Mouse (Mus musculus): ENCODE data around the gene Gm49388. TPM values are rescaled to one million over a fixed set of nuclear protein-coding genes. Genes with fewer than 3 reads are reported as not detected.
A peak's percentile ranks its signal among the peaks of the same experiment; 100 is the strongest.

Gm49388 gene
- total RNA-seq, 1 experiment = 1.9 TPM

DNA sequence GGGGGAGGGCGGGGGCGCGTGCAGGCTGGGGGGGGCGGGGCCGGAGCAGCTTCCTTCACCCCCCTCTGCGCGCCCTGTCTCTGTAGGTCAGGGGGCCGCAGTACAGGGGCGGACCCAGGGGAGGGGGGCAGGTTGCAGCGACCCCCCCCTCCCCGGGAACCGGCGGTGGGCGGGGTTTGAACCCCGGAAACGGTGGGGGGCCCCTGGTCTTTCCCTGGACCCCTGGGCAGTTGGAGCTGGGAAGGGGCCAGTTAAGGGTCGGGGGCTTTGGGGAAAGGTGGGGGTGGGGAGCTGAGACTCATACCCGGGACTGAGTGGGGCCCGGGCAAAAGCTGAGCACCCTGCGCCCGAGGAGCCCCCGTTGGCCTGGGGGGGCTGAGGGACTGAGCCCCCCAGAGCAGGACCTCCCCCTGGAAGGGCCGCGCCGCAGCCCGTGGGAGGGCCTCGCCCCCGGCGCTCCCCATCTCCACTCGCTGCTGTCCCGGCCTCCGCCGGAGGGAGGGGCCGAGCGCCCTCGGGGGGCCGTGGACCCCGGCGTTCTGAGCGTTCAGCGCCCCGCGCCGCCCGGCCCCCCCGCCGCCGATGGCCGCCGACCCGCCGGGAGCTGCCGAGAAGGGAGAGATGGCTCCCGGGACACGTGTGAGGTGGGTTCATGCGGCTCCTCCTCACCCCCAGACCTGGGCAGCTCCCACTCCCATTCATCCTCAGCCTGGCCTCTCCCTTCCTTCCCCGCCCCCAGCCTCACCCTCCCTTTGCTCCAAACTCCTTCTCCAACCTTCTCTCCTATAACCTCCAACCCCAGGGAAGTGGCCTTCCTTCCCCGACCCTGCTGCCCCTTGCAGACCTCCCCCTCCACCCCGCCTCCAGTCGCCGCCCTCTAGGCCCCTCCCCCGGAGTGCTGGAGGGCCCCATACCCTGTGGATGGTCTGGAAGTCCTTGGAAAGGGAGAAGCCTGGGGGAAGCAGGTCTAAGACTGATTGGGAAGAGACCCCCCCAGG lies 38.6 kb upstream of the Gm49388 start:
- in situ Hi-C loops (cut with MboI; ENCODE audit: low sequenced_read_pairs in 2 of 2, unreplicated experiment in 2 of 2) = no loop called here
- Histone ChIP-seq H3K36me3 (ENCODE audit: control insufficient read depth, insufficient read depth, low read length, poor library complexity, severe bottlenecking) (peaks cover 36% of the 10 kb centered on the region), H3K27ac (ENCODE audit: insufficient read depth, low read depth, low read length, poor library complexity, severe bottlenecking) (peak overlapping the region; percentile 93), H3K4me1 (ENCODE audit: control insufficient read depth in 2 of 2, insufficient read depth in 2 of 2, low read length in 2 of 2, poor library complexity in 1 of 2) (peaks cover 0 to 22% of the 10 kb centered on the region in 2 experiments; a peak in 2 of 4 replicates), H3K4me3 (ENCODE audit: insufficient read depth in 1 of 2, low read depth in 1 of 2, low read length in 2 of 2, poor library complexity in 1 of 2, severe bottlenecking in 1 of 2) (peak overlapping the region; percentile 73 to 88), H3K9ac (ENCODE audit: insufficient read depth, low read depth, low read length, poor library complexity, severe bottlenecking) (peak overlapping the region; percentile 86), H3K9me3 (ENCODE audit: control insufficient read depth, insufficient read depth, low read depth, low read length) (no peaks in the 10 kb centered on the region)
- peak; percentile 85 for DNase-seq (ENCODE audit: low read depth, low spot score)
- no peak for TF ChIP-seq CHD2 (IDR thresholded peaks at IDR 0.05; ENCODE audit: low read depth, low read length)
- no peak for TF ChIP-seq ZC3H11A (IDR thresholded peaks at IDR 0.05; ENCODE audit: borderline replicate concordance, low read depth, low read length)
- TF ChIP-seq HCFC1 (IDR thresholded peaks at IDR 0.05; ENCODE audit: borderline replicate concordance, insufficient read depth, low read length) = no peak
- no peak for TF ChIP-seq ZNF384 (IDR thresholded peaks at IDR 0.05; ENCODE audit: low read depth, low read length)
- no peak for TF ChIP-seq MAFK (IDR thresholded peaks at IDR 0.05; ENCODE audit: insufficient read depth, low read depth, low read length)

DNA sequence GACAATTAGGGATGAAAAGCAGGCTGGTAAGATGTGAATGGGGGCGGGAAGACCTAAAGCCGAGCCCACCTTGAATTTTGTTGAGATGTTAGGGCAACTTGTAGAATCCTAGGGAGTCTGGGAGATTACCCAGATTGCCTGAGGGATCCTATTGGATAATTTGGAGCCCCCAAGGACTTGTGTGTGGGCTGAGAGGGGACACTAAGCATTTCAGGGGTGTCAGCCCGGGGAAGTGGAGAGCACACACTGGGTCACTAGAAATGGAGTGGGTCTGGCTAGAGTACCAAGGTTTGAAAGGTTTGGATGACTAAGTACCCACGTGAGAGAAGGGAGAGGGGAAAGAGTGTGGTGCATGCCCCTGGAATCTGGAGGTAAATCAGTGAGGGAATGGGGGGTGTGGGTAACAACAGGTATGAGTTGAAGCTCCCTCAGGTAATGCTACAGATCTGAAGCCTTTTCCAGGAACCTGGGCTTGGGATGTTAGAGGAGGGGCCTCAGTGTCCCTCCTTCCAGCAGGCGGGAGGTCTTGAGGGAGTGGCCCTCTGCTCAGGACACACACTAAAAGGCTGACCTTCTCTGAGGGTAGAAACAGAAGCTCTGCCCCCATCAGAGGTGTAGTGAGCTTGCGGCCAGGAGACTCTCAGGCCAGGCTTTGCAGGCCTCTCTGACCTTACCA lies 37.7 kb upstream of the Gm49388 start:
- H3K9me3 ChIP-seq (ENCODE audit: control insufficient read depth, insufficient read depth, low read depth, low read length) = no peaks in the 10 kb centered on the region
- H3K9ac ChIP-seq (ENCODE audit: insufficient read depth, low read depth, low read length, poor library complexity, severe bottlenecking) = peak overlapping the region; percentile 86
- H3K36me3 ChIP-seq (ENCODE audit: control insufficient read depth, insufficient read depth, low read length, poor library complexity, severe bottlenecking) = peaks cover 43% of the 10 kb centered on the region
- DNase-seq (ENCODE audit: low read depth, low spot score) = no peak
- peak overlapping the region; percentile 73 to 88 for H3K4me3 ChIP-seq (ENCODE audit: insufficient read depth in 1 of 2, low read depth in 1 of 2, low read length in 2 of 2, poor library complexity in 1 of 2, severe bottlenecking in 1 of 2)
- TF ChIP-seq ZC3H11A (IDR thresholded peaks at IDR 0.05; ENCODE audit: borderline replicate concordance, low read depth, low read length) (no peak), ZNF384 (IDR thresholded peaks at IDR 0.05; ENCODE audit: low read depth, low read length) (no peak), MAFK (IDR thresholded peaks at IDR 0.05; ENCODE audit: insufficient read depth, low read depth, low read length) (no peak), HCFC1 (IDR thresholded peaks at IDR 0.05; ENCODE audit: borderline replicate concordance, insufficient read depth, low read length) (no peak), CHD2 (IDR thresholded peaks at IDR 0.05; ENCODE audit: low read depth, low read length) (no peak)
- in situ Hi-C loops (cut with MboI; ENCODE audit: low sequenced_read_pairs in 2 of 2, unreplicated experiment in 2 of 2) = no loop called here
- H3K4me1 ChIP-seq (ENCODE audit: control insufficient read depth in 2 of 2, insufficient read depth in 2 of 2, low read length in 2 of 2, poor library complexity in 1 of 2) = peaks cover 2 to 26% of the 10 kb centered on the region in 2 experiments; a peak in 3 of 4 replicates
- H3K27ac ChIP-seq (ENCODE audit: insufficient read depth, low read depth, low read length, poor library complexity, severe bottlenecking) = peak overlapping the region; percentile 93

DNA sequence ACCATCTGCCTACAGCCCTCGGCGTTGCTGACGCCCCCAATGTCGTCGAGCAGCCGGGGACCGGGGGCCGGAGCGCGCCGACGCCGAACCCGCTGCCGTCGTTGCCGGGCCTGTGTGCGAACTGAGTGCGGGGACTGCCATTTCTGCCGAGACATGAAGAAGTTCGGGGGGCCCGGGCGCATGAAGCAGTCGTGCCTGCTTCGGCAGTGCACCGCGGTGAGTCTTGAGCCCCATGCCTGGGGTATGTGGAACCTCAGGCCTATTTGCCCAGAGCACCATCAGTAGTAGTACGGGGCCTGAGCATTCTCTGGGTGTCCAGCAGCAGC lies 37.2 kb upstream of the Gm49388 start:
- Histone ChIP-seq H3K9ac (ENCODE audit: insufficient read depth, low read depth, low read length, poor library complexity, severe bottlenecking) (peak overlapping the region; percentile 86), H3K4me3 (ENCODE audit: insufficient read depth in 1 of 2, low read depth in 1 of 2, low read length in 2 of 2, poor library complexity in 1 of 2, severe bottlenecking in 1 of 2) (peak overlapping the region; percentile 73 to 88), H3K36me3 (ENCODE audit: control insufficient read depth, insufficient read depth, low read length, poor library complexity, severe bottlenecking) (peaks cover 48% of the 10 kb centered on the region), H3K9me3 (ENCODE audit: control insufficient read depth, insufficient read depth, low read depth, low read length) (no peaks in the 10 kb centered on the region), H3K27ac (ENCODE audit: insufficient read depth, low read depth, low read length, poor library complexity, severe bottlenecking) (no peak overlapping the region), H3K4me1 (ENCODE audit: control insufficient read depth in 2 of 2, insufficient read depth in 2 of 2, low read length in 2 of 2, poor library complexity in 1 of 2) (peaks cover 2 to 28% of the 10 kb centered on the region in 2 experiments; a peak in 3 of 4 replicates)
- TF ChIP-seq ZNF384 (IDR thresholded peaks at IDR 0.05; ENCODE audit: low read depth, low read length) = no peak
- no peak for TF ChIP-seq ZC3H11A (IDR thresholded peaks at IDR 0.05; ENCODE audit: borderline replicate concordance, low read depth, low read length)
- no peak for TF ChIP-seq HCFC1 (IDR thresholded peaks at IDR 0.05; ENCODE audit: borderline replicate concordance, insufficient read depth, low read length)
- TF ChIP-seq MAFK (IDR thresholded peaks at IDR 0.05; ENCODE audit: insufficient read depth, low read depth, low read length) = no peak
- no peak for TF ChIP-seq CHD2 (IDR thresholded peaks at IDR 0.05; ENCODE audit: low read depth, low read length)
- in situ Hi-C loops (cut with MboI; ENCODE audit: low sequenced_read_pairs in 2 of 2, unreplicated experiment in 2 of 2) = no loop called here
- DNase-seq (ENCODE audit: low read depth, low spot score) = no peak

DNA sequence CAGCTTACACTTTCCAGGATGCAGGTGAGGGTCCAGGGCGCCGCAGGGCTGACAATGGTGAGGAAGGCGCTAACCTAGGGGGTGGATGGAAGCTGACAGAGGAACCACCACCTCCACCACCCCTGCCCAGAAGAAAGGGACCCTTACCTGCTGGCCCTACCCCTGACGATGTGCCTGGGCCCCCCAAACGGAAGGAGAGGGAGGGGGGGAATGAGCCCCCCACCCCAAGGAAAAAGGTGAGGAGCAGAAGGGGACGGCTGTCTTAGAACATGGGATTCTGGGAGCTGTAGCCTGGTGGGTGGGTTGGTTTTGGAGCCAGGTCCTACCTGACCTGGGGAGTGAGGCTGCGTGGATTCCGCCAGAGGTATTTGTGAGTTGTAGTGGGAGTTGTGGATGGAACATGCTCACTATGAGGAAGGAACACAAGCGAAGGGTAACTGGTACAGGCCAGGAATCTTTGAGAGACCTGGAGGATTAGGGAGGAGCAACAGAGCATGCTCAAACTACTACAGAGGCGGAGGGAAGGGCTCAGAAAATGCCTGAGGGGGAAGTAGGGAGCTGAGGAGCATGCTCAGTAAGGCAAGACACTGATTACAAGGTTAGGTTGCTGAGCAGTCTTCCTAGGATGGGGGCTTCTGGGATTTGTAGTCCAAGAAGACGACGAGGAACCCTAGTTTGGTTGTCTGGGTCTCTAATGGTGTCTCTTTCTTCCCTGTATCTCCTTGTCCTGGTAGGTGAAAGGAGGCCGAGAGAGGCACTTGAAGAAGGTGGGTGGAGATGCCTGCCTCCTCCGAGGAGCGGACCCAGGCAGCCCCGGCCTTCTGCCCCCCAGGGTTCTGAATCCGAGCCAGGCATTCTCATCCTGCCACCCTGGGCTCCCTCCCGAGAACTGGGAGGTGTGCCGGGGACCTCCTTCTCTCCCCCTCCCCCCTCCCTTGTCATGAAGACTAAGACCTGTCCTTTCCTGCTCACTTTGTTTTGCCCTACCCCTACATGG lies 35.0 kb upstream of the Gm49388 start:
- in situ Hi-C loops (cut with MboI; ENCODE audit: low sequenced_read_pairs in 2 of 2, unreplicated experiment in 2 of 2) = no loop called here
- Histone ChIP-seq H3K27ac (ENCODE audit: insufficient read depth, low read depth, low read length, poor library complexity, severe bottlenecking) (0 out of 2 replicates have a peak overlapping the region, but pooled peaks have one; percentile 23), H3K9me3 (ENCODE audit: control insufficient read depth, insufficient read depth, low read depth, low read length) (no peaks in the 10 kb centered on the region), H3K9ac (ENCODE audit: insufficient read depth, low read depth, low read length, poor library complexity, severe bottlenecking) (peak overlapping the region; percentile 35; the same call in 1 of the 2 replicates), H3K36me3 (ENCODE audit: control insufficient read depth, insufficient read depth, low read length, poor library complexity, severe bottlenecking) (peaks cover 65% of the 10 kb centered on the region), H3K4me1 (ENCODE audit: control insufficient read depth in 2 of 2, insufficient read depth in 2 of 2, low read length in 2 of 2, poor library complexity in 1 of 2) (peaks cover 3 to 33% of the 10 kb centered on the region in 2 experiments), H3K4me3 (ENCODE audit: insufficient read depth in 1 of 2, low read depth in 1 of 2, low read length in 2 of 2, poor library complexity in 1 of 2, severe bottlenecking in 1 of 2) (no peak overlapping the region)
- peak; percentile 78 for DNase-seq (ENCODE audit: low read depth, low spot score)
- TF ChIP-seq MAFK (IDR thresholded peaks at IDR 0.05; ENCODE audit: insufficient read depth, low read depth, low read length) = no peak
- TF ChIP-seq CHD2 (IDR thresholded peaks at IDR 0.05; ENCODE audit: low read depth, low read length) = no peak
- no peak for TF ChIP-seq ZNF384 (IDR thresholded peaks at IDR 0.05; ENCODE audit: low read depth, low read length)
- peak; percentile 89 for TF ChIP-seq HCFC1 (IDR thresholded peaks at IDR 0.05; ENCODE audit: borderline replicate concordance, insufficient read depth, low read length)
- TF ChIP-seq ZC3H11A (IDR thresholded peaks at IDR 0.05; ENCODE audit: borderline replicate concordance, low read depth, low read length) = no peak
